Mouse (Mus musculus): ENCODE data around the gene Rundc3a.

DNA sequence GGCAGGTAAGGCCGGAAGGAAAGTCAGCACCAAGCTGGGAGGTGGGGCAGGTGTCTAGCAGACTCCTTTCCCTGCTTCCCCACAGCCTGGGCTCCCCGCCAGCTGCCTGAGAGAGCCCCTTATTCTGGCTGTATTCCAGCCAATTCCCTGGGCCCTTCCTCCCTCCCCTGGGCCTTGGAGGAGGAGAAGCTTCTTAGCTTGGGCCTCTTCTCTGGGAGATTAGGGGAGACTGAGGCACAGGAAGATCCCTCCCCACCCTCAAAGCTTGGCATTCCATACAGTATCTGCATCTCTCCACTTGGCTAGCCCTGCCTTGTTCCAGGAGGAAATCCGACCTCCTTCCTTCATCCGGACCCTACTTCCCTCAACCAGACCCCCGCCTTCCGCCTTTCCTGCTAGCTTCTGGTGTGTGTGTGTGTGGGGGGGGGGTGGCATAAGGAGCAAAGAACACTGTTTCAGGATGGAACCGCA, 52.7 kb downstream of the Rundc3a start:
- TF ChIP-seq E2F4 (IDR thresholded peaks at IDR 0.05; ENCODE audit: insufficient read depth) (no peak), POLR2A (IDR thresholded peaks at IDR 0.05; ENCODE audit: insufficient read length, low read depth) (peak; percentile 46), USF1 (IDR thresholded peaks at IDR 0.05; ENCODE audit: low read depth) (no peak)

All from myocyte (in vitro differentiated cells).